Mouse (Mus musculus) small intestine, adult 2 months (tissue): Measurements from ENCODE around the gene Cpne2.

ENCODE experiments used
- CTCF ChIP-seq: fragments of 200-500 bp; IDR thresholded peaks from 2 replicates; pipeline ENCODE4 v1.5.1; 2012; ENCODE audit warnings: low read depth, mild to moderate bottlenecking, control low read depth, inconsistent platforms, low read length, moderate library complexity, mixed read lengths; ENCODE audit not compliant: insufficient replicate concordance, insufficient read length; ENCODE audit errors: extremely low read depth
- POLR2A ChIP-seq: fragments of 200-500 bp; IDR thresholded peaks from 2 replicates; pipeline ENCODE4 v1.6.1; 2012; ENCODE audit warnings: low read depth, mild to moderate bottlenecking, control low read depth, inconsistent platforms, low read length, moderate library complexity

DNA sequence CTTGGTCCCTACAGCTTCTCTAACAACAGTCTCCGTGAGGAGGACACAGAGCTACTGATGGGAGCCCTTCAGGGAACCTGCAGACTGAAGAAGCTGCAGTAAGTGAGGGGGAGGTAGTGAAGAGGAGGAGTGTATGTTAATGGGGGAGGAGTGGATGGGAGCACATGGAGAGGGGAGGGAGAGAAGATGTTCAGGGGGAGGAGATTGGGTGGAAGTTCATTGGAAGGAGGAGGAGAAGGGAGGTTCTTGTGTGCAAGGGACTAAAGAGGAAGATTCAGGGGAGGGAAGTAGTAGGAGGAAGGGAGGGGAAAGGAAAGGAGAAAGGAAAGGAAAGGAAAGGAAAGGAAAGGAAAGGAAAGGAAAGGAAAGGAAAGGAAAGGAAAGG lies 16.6 kb upstream of the Cpne2 start:
- TF ChIP-seq POLR2A, result no peak
- no peak for TF ChIP-seq CTCF
